Mouse (Mus musculus) embryo, embryonic 10 days (tissue): ENCODE measurements around the gene Tma7.

ENCODE experiments used
- DNase-seq: peaks from one replicate; pipeline ENCODE4 v3.0.0-alpha.2; 2015; ENCODE audit warnings: low spot score

The Tma7 gene

DNA sequence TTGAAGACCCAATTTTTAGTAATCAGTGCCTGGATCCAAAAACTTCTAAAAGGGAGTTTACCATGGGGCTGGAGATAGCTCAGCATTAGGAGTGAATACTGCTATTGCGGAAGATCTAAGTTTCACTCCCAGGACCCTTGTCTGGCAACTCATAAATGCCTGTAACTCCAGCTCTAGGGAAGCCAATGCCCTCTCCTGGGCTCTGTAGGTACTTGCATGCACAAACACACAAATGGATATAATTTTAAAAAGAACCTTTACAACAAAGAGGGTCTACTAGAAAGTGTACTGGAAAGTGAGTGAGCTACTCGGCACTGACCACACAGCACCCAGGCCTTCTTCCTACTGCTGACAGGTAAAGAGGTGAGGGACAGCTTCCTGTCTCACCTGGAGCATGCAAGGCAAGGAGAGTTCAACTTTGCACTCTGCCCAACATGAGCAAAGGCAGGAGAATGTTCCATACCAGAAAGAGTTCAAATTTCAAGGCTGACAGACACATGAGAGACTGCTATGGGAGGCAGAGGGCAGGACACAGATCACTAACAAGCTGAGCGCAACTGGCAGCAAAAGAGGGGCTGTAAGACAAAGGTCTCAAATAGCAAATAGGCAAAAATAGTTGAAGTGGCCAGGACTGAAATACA is 14.2 kb downstream of the Tma7 start:
- no peak for DNase-seq

DNA sequence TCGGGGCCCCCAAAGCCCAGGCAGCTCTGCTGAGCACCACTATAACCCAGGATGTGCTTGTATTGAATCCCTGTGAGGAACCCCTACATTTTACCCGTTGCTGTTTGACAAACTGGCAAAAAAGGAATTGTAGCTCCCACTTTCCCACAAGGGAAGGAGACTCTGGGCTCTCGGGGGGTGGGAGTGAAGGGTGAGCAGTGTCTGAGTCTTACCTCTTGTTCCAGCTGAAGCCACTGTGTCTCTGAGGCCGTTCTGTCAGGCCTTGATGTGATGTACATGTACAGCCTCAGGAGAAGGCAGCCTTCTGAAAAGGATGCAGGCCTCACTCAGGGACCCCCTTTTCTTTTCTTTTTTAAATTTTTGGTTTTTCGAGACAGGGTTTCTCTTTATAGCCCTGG is 21.5 kb downstream of the Tma7 start:
- no peak for DNase-seq

DNA sequence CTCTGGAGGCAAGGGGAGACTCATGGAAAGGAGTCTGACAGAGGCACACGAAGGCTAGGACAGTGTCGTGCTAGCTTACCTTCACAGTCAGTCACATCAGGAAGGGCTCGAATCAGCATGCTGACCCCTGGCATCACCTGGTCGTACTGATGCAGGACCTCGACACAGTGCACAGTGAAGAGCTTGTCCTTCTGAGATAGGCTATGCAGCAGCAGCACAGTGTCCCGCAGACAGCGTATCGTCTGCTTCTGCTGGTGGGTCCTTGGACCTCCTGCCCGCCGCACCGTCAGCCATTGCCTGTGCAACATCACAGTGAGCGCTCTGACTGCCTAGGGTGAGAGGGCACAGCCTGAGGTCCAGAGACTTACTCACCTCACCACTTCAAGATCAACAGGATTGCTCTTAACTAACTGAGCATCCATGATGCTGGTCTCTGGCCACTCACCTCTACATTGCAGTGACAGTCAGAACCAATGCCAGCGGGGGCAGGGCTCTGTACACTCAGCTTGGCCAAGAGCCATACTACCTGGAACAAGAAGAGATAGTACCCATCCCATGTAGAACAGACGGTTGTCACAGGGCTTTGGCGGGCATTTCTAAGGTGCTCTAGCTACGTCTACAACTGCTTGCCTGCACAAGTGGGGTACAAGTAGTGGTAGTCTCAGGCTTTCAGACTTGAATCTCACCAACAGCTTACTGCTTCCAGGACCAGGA is 22.0 kb downstream of the Tma7 start:
- no peak for DNase-seq

DNA sequence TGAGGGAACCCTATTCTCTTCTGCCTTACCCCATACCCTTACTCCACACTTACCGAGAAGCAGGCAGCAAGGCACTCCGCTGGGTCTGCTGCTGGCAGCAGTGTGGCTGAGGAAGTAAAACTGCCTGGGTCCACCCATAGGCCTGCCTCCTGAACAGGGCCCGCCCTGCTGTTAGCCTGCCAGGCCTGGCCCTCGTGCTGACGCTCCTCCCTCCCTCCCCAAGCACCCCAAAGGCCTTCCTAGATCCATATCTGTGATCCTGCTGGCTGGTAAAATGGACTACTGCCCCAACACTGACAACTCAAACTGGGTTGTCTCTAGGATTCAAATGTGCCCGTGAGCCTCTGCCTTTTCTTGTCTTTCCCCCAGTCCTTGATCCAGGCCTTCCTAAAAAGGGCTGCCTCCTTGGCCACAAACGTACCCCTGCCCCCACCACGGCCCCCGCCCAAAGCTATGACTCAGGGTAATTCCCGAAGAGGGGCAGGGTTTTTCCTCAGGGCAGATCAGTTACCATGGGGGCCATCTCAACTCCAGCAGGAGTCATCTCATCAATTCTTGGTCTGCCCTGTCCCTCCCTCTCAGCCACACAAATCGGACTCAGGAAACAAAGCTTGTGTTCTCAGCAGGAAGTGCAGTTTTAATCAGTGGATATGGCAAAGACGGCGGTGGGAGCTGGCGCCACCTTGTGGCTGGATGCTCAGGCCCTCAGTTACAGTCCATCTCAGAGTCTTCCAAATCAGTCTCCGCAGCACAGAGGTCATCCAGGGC is 23.1 kb downstream of the Tma7 start, which contains the start of gene Trex1:
TSS of gene Trex1 (minus strand) at position 599 of the 768 bp plus-strand sequence.
- DNase-seq, result peak; percentile 89

DNA sequence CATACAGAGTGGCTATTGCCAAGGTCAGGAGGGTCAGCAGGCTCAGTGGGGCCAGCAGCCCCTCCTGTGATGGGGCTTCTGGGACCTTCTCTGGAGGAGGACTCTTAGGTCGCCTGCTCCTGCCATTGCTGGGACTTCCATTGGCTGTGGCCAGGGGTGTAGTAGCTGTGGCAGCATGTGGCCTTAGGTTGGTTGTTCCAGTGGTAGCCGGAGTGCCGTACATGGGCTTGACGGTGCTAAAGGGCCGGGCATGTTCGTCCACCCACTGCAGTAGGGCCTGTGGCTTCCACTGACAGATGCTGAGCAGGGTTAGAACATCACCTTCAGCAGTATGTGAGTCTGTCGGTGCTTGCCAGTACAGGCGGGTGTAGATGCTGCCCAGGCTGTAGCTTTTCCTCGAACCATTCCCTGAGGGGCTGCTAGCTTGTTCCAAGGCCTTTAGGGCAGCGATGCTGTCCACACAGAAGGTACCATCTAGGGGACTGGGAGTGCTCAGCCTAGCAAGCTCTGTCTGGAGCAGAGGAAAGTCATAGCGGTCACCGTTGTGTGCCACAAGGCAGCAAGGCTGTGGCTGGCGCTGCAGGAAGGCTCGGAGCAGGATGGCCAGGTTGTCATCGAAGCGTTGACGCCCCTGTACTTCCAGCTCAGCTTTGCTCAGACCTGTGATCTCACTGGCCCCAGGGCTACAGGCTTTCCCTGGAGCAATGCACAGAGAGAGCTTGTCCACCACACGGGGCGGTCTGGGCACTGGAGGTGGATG is 24.2 kb downstream of the Tma7 start:
- no peak for DNase-seq

DNA sequence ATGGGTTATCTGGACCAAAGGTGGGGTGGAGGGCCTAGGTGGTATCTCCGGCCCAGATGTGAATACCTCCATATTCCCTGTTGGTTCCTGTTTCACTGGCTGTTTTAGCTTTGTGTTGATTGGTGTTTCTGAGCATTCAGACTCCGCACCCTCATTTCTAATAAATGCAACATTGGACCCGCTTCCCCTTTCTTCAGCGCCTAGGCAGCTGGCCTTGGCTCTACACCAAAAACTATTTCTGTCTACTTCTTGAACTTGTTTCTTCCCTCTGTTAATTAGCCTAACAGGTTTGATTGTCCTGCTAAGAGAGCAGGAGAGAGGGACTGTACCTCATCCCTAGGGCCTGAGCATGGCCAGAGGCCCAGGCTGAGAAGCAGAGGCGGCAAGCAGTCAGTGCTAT is 24.8 kb downstream of the Tma7 start:
- DNase-seq, result no peak

DNA sequence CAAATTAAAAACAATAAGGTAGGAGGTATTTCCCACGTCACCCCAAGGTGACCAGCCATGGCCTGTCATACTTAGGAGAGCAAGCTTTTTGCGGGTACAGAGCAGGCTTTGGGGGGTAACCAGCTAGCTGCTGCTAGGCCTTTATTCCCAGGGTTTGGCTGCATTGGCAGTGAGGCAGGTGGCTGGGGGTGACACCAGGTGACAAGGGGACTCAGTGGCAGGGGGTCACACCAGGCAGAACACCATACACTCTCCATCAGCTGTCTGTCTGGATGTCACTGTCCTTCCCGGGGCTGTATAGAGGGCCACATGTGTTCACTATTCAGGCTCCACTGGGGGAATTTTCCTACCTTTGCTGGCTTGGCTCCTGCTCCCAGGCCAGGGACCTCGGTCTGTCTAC is 25.5 kb downstream of the Tma7 start:
- DNase-seq, result no peak

DNA sequence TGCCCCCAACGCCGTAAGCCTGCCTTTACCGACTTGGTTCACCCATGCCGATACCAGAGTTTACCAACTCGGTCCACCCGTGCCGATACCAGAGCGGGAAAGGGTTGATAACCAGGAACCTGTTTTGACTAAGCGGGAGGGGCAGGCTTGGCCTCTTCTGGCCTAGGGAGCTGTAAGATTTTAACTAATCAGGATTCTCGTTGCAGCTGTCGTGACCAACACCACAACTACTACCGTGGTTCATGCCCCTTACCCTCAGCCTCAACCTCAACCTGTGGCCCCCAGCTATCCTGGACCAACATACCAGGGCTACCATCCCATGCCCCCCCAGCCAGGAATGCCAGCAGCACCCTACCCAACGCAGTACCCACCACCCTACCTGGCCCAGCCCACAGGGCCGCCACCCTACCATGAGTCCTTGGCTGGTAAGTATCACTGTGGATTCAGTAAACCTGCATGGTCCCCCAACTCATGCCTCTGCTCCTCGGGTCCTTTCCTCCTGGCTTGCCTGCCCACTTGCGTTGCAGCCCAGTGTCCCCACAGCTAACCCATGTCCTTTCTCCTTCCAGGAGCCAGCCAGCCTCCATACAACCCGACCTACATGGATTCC is 26.2 kb downstream of the Tma7 start:
- DNase-seq, result no peak

DNA sequence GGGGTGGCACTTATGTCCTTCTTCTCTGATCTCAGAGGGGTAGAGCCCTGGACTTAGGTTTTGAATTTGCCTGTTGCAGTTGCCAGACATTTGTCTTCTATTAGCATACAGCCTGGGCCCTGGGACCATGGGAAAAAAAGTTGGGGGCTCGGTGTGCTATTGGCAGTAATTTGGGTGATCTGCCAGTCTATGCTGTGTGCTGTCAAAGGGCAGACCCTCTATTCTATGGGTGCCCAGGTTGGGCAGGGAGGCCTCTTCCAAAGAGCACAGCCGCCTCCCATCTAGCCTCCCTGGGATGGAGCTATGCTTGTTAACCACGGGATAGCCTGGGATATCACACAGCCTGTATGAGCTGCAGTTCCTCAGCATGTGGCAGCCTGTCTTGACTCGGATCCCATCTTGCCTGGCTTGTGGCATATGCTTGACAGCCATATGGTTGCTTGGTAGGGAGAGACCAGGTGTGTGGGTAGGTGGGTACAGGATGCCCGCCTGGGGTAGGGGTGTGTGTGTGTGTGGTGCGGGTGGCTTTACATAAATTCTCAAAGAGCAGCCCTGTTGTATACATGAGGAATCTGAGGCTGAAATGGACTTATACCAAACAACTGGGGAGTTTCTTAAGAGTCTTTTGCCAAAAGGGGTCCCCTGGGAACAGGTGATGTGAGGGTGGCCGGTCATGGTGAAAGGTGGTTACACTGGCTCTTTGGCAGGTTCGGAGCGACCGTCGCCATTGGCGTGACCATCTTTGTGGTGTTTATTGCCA is 26.9 kb downstream of the Tma7 start:
- no peak for DNase-seq

DNA sequence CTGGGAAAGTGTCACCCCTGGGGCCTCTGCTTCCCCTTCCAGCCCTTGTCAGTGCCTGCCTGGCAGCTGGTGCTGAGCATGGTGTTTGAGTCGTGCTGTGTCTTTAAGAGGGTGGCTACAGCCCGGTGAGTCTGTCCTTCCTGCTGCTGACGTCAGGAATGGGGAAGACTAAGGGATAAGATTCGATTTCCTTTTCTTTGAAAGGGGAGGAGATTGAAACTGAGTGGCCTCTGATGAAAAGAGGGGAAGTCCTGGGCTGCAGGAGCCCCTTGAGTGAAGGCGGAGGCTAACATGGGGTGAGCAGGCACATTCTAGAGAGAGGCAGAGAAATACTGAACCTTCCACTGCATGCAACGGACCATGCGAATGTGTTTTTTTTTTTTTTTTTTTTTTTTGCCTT is 27.7 kb downstream of the Tma7 start:
- peak; percentile 78 for DNase-seq

DNA sequence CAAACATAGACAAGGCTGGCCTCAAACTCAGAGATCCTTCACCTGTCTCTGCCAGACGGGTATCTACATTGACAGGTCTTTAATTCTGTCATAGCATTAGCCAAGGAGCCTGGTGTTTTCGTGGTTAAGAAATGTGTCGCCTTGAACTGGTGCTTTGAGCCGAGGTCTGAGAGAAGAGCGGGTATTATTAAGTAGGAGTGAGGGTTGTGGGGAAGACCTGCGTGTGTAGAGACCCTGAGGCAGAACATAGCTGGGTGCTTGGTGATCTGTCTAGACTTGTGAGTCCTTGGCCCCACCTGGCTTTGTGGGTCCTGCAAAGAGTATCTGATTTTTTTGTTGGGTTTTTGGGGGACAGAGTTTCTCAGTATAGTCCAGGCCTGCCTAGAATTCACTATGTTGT is 28.5 kb downstream of the Tma7 start:
- DNase-seq, result no peak

DNA sequence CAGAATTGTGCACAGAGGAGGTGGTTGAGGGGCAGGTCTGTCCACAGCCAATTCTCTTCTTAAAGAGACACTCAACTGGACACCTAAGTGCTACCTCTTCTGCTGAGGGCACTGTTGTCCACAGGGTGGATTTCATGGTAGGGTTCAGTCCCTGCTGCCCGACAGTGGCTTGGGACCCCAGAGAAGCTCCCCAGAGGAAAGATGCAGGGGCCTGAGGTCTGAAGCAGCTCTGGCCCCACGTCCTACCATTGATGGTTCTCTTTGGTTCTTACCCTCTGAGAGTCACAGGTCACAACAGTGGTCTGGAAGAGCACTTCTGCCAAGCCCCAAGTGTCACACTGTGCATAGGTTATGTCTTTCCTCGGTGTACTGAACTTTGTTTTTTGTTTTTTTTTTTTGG is 29.0 kb downstream of the Tma7 start:
- DNase-seq, result no peak

DNA sequence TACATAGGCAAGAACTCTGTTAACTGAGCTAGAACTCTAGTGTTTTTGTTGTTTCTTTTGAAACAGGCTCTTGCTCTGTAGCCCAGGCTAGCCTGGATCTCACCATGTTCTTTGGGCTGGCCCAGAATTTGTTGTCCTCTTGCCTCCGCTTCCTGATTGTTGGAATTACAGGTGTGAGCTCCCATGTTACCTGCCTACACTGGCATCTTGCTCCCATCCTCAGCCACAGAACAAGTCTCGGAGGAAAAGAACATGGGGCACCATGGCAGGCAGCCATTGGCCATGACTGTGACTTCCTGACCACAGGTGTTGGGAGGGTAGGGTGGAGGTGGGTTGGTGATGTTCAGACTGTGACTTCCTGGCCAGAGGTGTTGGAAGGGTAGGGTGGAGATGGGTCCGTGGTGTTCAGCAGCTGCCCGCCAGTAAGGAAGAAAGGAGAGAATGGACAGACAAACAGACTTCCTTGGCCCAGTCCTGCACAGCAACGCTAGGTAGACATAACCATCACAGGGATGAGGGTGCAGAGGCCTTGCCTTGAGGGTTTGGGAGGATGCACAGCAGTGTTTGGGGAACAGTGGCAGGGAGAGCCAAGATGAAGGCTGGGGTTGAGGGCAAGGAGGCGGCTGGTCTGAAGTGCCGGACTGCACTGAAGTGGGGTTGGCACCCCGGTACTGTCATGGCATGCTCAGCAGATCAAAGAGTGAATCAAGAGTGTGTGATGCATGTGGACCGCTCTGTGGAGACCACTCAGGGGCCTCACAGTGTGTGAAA is 29.7 kb downstream of the Tma7 start:
- no peak for DNase-seq

DNA sequence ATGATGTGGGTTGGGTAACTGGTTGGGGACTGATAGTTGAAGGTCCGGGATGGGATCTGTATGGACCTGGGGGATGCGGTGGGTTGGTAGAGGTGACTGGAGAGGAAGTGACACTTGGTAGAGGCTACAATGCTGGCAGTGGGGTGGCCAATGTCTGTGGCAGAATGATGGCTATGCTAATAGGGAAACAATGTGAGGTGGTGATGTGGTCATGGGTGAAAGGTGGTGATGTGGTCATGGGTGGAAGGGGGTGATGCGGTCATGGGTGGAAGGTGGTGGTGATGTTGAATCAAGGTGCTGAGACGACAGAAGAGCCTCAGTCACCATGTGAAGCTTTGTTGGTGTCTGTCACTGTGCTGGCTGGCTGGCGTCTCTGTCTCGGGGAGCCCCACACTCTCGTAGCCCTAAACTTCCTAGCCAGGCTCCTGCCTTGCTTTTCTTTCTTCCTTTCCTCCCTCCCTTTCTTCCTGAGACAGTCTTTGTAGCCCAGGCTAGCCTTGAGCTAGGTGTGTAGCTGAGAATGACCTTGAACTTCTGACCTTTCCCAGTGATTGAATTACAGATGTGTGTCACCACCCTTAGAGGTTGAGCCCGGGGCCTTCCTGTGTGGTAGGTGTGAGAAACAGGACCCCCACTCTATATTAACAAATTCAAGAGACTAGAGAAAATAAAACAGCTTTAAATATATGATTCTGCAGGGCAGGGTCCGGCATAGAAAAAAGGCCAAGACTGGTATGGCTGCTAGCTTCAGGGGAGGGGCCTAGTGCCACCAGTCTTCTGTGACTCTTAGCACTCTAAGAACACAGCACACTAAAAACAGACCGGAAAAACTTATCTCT is 30.5 kb downstream of the Tma7 start:
- DNase-seq, result no peak

DNA sequence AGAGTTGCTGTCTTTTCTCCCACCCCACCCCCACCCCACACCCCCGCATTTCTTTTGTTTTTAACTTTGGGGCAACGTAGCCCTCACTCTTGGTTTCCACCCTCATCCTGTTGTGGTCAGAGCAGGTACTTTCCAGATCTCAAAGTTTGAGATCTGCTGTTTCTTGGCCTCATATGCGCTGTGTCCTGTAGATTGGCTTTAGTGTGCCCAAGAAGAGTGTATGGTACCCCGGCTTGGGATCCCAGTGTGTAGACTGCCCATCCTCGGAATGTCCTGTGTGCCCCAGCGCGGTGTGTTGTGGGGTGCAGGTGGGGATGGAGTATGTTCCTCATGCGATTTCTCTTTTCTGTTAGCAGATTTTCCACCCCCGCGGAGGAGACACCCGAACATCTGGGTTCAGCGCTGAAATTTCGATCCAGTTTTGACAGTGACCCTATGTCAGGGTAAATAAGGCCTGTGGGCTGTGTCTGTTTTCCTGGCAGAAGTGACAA is 31.3 kb downstream of the Tma7 start:
- no peak for DNase-seq

DNA sequence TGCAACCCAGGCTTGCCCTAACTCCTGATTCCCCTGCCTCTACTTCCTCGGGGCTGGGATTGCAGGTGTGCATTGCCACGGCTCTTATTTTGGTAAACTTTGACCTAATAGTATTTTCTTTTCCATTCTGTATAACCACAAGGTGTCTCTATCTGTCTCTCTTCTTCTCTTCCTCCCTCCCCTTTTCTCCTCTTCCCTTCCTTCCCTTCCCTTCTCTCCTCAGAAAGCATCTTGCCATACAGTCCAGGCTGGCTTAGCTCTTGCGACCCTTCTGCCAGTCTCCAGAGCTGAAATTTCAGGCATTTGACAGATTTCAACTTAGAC is 31.8 kb downstream of the Tma7 start:
- no peak for DNase-seq

DNA sequence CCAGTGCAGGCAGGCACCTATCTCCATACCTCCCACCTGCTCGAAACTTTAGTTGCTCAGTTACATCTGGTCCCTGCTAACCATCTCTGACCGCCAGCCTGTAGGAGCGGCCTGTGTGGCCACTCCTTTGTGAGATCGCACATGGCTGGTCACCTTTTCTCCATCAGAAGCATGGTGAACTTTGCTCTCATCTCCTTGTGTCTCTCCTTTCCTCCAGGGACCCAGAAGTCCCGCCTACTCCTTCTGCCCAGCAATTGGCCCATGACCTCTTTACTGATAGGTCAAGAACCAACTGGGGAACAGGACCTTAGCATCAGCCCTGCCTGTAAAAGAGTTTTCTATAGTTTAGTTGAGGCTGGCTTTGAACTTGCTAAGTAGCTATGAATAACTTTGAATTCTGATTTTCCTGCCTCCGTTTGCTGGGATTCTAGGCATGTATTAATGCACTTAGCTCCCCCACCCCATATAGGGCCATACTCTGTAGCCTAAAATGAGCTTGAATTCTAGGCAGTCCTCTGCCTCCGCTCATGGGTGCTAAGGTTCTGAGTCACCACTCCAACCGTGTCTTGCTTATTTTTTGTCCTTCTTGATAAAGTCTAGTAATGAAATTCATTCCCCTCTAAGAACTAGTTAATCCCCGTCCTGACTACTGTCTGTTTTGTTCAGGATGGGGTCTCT is 32.3 kb downstream of the Tma7 start:
- no peak for DNase-seq

DNA sequence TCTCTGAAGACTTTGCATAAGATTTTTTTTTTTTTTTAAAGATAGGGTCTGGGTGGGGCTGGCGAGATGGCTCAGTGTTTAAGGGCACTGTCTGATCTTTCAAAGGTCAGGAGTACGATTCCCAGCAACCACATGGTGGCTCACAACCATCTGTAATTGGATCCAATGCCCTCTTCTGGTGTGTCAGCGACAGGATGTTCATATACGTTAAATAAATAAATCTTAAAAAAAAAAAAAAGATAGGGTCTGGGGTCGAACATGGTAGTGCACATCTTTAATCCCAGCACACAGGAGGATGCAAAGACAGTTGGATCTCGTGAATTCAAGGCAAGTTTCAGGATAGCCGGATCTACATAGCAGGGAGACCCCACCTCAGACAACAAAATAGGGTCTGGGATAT is 33.1 kb downstream of the Tma7 start:
- DNase-seq, result no peak

DNA sequence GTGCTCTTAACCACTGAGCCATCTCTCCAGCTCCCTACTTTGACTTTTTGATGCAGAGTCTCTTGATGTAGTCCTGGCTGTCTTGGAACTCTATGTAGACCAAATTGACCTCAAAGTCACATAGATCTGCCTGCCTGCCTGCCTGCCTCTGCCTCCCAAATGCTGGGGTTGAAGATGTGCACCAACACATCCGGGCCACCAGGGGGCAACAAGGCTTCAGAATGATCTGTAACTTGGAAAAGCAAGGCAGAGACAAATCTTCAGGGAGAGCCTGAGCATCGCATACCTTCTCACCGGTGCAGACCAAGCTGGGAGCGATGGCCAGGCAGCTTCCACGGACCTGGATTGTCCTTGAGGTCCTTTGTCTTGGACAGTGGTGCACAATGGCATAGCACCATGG is 36.1 kb downstream of the Tma7 start:
- DNase-seq, result peak; percentile 65
